Mouse (Mus musculus) c-Kit-negative CD71-positive TER-119-positive erythroid progenitor cells, embryonic 14.5 days (primary cell): Measurements from ENCODE around the gene Gm5726.
"Not testable (repeated sequence)": the region's sequence is repeated elsewhere in the genome, so short reads cannot be mapped to it uniquely, and the experiment has no call there.

Source experiments
- DNase-seq: peaks from one replicate; pipeline ENCODE4 v3.0.0-alpha.2; 2013; ENCODE audit warnings: low read depth, low spot score

Gene Gm5726

GRCm38 (mm10) chr7:20545657-20546056 is at the start of gene Gm5726:
Gene Gm5726 (minus strand): TSS chr7:20545757.
- DNase-seq, result not testable (repeated sequence)

- not testable (repeated sequence) for DNase-seq
These were observed 30.6 kb upstream of the Gm5726 start, which contains the start of gene Gm4141 for GRCm38 (mm10) chr7:20576141-20576540. Gene Gm4141 (minus strand): TSS chr7:20576241.

GRCm38 (mm10) chr7:20533537-20533936 is 12.0 kb downstream of the Gm5726 start, which contains the start of gene Vmn1r104:
Gene Vmn1r104 (plus strand): TSS chr7:20533837.
- not testable (repeated sequence) for DNase-seq

GRCm38 (mm10) chr7:20510434-20510833 is 35.1 kb downstream of the Gm5726 start, which contains the start of gene Vmn1r103:
Gene Vmn1r103 (minus strand): TSS chr7:20510534.
- not testable (repeated sequence) for DNase-seq
